Mouse (Mus musculus): ENCODE data around the gene Tmcc3.

Tmcc3 gene

DNA sequence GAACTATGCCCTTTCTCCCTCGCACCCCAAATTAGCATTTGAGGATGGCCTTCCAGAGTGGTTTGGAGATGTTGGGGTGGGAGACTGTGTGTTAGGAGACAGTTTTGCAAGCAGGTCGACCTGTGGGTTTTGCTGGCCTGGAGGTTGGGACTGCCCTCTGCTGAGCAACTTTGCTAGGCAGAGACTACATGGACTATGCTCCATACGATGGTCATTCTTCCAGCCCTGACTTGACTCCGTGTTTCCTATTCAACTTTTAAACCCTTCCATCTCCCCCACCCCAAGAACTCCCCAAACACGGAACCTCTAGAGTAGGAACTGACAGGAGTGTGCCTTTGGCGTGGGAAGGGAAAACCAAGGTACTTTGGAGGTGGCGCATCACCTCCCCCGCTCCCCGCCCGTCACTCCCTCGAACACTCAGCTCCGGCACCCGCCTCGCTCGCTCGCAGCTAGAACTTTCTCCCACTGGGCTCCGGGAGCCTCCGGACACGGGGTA is at the start of gene Tmcc3:
Gene Tmcc3, plus strand, starts transcription at position 439 of the 496 bp plus-strand sequence.
- no peak for DNase-seq (ENCODE audit: low spot score in 2 of 2)

DNA sequence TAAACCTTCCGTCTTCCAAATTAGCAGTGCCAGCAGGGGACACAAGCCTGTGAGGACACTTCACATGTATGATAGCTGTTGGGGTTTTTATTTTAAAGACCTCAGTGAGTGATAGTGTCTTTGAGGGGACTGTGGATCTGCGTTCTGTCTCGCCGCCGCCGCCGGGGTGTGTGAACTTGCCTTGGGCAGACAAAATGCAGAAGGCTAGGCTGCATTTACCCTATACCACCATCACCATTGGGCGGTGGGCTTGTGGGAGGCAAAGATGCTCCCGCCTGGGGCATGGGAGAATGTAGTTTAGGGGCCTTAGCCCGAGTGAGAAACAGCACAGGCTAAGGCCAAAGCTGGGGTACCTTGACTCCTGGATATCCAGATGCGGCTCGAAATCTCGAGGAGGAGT is 49.1 kb upstream of the Tmcc3 start:
- DNase-seq (ENCODE audit: low spot score in 2 of 2), result no peak

DNA sequence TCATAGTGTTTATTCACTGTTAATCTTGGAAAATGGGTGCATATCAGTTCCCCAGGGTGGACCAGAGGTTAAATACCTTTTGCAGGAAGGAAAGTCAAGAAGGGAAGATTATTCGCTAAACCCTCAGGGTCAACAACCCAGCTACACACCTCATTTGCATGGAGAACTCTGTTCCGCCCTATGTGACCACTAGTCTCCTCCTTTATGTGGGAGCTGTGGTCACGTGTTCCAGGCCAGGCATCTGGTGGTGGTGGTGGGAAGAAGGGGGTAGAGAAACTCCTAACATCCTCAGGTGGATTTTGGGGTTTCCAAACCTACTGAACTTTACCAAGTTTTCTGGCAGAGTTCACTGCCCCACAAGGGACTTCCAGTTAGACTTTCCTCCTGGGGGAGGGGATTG is 48.5 kb upstream of the Tmcc3 start:
- DNase-seq (ENCODE audit: low spot score in 2 of 2), result no peak

DNA sequence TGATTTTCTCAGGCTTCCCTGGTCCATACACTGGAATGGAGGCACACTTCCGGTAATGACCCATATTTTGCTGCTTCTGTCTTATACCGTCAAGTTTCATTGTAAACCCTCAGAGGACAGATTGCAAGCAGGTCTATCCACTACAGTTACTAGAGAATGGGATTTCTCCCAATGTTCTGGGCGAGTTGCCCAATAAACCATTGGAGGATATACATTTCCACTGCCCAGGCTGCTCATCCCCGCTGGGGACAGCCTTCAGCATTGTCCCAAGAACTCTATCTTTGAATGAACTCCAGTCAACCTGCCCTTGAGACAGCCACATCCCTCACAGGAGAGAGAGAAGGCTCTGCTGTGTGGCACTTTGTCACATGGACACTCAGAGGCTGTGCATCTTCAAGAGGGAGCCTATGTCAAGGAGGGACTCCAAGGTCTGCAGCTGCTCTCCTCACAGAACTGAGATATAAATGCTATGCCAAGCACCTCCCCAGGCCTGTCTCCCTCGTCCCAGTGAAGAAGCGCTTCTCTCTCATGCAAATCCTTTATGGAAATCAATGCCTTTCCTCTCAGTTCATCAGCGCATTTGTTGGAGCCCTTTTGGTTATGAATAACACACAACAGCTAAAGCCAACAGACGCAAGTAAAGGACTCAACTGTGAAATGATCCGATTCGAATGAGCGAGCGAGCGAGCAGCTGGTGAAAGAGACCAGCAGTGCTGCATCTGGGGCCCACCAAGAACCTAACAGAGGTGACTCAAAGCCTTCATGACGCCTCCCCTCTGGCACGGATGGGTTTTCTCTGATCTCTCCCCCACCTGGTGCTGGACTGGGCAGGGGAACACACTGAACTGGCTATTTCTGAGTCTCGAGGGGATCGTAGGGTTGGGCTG is 45.9 kb upstream of the Tmcc3 start:
- DNase-seq (ENCODE audit: low spot score in 2 of 2), result no peak

DNA sequence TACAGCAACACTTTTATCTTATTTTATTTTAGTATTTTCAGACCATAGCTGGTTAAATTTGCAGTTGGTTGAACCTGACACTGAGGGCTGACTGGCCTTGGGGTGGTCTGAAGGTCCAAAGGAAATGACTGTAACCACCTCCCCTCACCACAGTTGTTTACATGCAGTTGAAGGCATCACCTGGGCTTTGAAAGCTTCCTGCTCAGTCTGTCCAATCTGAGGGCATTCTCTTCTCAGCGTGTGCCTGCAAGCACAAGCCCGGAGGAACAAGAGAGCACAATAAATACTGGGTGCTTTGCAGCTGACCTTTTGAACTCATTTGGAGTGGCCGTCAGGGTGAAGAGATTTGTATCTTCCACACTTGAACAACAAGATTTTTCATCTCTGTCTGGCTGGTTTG is 36.4 kb upstream of the Tmcc3 start:
- no peak for DNase-seq (ENCODE audit: low spot score in 2 of 2)

DNA sequence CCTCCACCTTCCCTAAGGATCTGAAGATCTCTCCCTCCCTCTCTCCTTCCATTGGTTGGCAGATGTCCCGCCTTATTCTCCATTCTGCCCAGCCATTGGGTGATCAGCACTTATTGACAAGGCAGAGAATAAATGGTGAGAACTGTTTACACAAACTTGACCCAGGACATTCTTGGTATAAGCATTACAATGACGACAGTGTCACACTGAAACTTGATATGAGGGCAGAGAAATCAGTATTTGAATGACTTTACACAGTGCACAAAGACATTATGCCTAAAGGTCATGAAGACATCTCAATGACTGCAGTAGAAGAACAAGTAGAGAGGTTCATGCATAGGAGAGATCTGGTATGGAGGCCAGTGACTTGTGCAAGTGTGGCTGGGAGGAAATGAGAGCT is 35.2 kb upstream of the Tmcc3 start:
- no peak for DNase-seq (ENCODE audit: low spot score in 2 of 2)

DNA sequence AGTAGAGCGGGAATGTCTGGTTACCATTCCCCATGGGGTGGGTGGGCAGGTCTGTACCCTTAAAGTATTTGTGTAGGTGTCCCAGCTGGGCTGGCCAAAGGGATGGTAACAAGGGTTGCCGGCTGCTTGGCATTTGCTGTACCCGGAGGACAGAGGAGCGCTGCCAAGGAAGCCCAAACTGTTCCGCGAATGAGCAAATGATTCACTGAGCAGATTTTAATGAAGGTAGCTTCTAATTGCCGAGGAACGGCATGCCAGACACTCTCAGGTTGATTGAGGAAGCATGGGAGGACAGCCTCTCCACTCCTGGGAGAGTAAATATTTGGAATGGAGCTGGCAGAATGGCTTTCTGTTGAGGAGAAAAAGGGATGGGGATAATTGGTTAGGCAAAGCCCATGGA is 29.6 kb upstream of the Tmcc3 start:
- DNase-seq (ENCODE audit: low spot score in 2 of 2), result no peak

DNA sequence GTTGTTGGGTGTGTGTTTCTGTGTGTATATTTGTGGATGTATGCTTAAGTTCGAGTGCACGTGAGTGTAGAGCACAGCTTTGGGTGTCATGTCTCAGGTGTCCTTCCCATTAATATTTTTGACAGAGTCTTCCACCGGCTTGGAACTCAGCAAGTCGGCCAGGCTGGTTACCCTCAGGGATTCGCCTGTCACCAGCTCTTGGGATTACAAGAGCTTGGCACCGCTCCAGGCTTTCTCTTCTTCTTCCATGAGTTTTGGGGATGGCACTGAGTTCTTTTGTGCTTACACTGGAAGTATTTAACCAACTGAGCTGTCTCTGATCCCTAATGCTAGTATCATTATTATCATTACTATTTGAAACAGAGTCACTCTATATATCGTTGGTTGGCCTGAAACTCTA is 29.0 kb upstream of the Tmcc3 start:
- DNase-seq (ENCODE audit: low spot score in 2 of 2), result no peak

DNA sequence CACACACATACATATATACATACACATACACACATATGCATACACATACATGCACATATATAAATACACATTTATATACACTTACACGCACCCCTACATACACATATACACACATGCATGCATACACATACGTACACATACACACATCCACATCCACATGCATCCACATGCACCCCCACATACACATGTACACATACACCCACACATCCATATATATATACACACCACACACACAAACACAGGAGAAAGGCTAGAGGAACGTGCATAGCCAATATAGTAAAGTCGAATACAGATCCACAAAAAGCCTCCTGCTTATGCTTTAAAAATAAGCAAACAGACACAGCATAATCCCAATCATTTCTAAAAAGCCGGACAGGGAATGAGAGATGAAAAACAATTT is 17.3 kb upstream of the Tmcc3 start:
- DNase-seq (ENCODE audit: low spot score in 2 of 2), result no peak

DNA sequence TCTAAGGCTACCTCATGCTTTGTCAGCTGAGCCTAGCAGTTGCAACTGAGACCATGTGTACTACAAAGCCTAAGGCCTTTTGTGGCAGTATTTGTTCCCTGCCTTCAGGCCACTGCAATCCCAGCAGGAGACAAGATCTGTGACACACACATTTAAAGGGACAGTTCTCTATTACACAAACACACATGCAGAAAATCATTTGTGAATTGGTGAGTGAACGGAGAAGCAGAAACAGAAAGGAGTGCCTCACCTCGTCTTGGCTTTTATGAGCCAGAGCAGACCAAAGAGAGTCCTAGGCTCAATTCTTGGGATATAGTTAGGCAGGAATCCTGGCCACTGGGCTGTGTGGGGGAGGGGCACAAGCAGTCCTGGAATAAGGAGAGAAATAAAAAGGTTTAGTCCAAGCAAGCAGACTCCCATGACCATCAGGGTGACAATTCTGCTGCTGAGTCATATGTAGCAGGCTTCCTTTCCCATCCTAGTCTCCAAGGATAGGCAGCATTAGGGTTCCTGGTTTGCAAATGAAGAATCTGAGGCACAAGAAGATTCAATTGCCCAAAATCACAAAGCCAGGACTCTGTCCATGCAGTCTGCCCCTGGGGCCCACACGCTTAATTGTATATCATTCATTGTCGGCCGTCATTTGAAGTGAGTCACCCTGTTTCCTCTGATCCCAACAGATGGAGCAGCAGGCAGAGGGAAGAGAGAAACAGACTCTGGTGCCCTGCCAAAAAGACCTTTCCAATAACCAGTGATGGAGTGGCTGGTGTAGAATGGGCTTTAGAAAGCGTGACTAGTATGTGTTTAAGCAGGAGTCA is 16.6 kb upstream of the Tmcc3 start:
- DNase-seq (ENCODE audit: low spot score in 2 of 2), result no peak

DNA sequence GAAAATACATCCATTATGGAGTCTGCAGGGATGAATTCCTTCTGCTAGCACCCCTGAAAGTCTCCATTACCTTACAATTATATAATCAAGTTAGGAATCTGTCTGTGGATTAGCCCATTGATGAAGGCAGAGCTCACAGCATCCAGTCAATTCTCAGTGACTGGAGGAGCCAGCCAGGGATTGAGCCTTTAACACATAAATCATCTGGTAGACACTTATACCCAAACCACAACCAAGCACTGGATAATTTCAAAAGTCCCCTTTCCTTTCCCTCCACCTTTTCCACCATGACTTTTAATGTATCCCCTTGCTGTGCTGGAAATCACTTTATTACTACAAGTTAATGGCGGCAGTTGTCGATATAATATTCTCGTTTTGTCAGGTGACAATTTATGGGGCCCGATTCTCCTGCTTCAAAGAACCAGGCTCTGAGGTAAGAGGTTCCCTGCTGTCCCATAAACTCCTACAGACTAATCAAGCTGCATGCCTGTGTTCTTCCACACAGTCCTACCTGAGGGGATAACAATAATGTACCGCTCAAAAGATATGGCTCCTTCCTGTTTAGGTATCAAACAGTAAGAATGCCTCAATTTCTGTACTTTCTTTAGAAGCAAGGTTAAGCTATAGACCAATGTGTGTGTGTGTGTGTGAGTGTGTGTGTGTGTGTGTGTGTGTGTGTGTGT is 15.7 kb upstream of the Tmcc3 start:
- DNase-seq (ENCODE audit: low spot score in 2 of 2), result no peak

DNA sequence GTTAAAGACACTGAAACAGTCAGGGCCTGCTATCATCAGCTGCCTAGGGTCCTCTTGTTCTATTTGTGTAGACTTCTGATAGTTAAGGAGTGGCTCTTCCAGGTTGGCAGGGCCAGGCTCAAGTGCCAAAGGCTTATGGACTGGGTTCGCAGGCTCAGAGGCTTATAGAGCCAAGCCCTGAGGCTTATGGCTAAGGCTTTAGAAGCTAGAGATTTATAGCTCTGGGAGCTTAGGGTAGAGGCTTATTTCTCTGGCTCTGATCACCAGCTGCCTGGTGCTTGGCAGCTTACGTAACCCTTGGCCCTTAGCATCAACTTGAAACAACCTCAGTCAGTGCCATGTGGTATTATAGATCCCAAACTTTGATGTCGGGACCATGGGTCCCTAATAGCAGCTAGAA is 13.3 kb upstream of the Tmcc3 start, which contains the start of gene Gm4792:
Gene Gm4792, minus strand, starts transcription at position 233 of the 400 bp plus-strand sequence.
- no peak for DNase-seq (ENCODE audit: low spot score in 2 of 2)

DNA sequence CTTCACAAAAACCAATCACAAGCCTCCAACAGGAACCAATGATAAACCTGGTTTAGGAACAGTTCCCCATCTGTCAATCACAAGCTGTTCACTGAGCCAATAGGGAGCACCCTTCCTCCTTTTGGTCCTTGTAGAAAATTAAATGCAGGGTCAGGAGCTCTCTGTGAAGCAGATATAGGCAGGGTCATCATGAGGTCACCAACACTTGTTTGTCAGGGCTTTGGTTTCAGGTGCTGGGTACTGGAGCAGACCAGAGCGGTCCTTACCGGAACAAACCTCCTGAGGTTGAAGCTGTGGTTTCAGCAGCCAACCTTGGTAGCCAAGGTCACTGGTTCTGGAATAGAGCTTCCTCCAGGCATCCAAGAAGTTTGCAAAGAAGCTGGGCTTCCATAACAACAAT is 12.4 kb upstream of the Tmcc3 start:
- no peak for DNase-seq (ENCODE audit: low spot score in 2 of 2)

DNA sequence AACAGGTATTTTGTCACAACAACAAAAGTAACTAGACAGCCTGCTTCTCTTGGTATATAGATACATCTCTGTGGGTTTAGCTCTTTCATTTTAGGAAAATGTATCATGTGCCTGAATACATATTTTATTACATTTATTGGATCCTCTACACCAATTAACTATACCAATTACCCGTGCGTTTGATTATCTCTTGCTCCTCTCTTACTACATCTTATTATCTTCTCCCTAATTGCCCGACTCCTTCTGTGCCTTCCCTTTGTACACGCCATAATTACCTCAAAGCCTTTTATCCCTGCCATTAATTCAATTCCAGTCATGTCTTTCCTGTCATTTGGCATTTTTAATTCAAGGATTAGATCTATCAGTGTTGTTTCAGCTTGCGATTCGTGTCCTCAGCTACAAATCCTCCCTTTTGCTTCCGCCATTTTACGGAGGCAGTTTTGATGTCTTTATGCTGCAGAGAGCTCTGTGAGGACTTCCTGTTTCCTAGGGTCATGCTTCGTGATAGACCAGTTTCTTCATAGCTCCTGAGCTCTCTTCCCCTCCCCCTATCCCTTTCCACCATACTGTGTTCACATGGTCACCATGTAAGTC is 7.6 kb upstream of the Tmcc3 start:
- no peak for DNase-seq (ENCODE audit: low spot score in 2 of 2)

DNA sequence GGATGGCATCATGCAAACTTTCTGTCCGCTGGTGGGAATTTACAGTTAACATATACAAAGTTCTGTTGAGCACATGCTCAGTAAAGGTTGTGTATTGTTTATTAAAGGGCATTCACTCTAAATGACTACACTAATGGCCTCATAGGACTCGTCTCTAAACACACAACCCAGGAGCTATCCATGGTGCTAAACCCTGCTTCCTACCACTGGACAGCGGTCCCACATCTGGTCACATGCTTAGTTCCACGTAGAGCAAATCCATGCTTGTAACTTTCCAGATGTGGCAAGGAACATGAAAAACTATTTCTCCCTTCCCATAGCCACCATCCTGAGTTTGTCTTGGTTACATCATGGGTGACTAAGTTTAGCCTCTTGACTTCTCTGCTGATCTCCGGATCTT is 6.2 kb upstream of the Tmcc3 start:
- no peak for DNase-seq (ENCODE audit: low spot score in 2 of 2)

DNA sequence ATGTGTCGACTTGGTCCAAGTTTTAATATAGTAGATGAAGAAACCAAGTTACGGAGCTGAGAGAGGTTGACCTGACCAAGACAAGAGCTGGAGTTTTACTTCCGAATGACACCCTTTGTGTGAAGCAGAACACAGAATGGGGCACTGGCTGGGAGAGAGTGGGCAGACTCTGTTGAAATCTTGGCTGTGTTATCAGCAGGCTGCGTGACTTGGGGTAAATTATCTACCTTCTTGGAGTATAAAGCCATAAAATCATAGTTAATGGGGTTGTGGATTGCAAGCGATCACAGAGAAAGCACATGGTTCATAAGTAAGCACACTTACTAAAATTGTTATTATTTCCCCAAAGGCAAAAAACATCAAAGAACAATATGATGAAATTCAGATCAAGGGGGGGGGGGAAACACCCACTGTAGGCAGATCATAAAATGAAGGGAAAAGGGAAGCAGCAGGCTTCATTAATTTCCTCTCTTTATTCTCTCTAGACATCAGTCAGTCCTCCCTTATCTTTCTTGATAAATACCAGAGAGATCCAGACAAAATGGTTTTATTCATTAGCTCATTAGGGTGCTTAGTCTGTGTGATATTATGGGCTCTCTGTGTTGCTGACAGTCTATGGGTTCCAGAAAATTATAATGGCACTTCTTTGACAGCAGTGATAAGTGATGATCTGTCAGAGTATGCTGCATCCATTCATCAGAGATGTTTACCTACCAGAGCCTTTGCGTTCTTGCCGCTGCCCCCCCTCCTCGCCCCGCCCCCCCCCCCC is 1.1 kb upstream of the Tmcc3 start:
- DNase-seq (ENCODE audit: low spot score in 2 of 2), result no peak

DNA sequence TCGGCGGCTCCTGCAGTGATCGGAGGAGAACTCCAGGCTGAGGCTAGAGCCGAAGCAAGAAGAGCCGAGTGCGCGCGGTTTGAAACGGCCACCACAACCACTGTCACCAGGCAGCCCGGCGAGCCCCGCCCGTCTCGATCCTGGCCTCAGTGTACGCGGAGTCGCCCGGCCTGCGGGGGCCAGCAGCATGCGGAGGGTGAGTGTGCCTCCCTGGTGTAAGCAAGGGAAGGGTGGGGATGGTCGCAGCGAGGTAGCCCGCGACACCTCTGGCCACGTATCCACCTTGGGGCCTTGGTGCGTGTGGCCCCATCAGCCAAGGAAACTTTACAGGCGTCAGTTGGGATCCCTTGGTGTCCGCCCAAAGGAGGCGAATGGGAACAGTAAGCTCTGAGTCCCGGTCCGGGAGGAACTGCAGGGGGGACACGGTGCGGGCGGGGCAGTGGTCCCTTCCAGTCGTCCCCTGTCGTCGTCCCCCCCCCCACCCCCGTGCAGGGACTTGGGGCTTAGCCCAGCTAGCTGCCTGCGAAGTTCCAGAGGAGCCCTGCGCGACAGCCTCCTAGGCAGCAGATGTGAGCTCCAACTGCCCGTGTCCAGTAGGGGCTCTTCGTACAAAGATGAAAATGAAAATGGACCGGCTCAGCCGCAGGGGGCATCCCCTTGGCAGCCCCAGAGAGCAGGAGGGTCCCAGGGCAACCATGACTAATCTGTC is 412 bp downstream of the Tmcc3 start:
- DNase-seq (ENCODE audit: low spot score in 2 of 2), result no peak

DNA sequence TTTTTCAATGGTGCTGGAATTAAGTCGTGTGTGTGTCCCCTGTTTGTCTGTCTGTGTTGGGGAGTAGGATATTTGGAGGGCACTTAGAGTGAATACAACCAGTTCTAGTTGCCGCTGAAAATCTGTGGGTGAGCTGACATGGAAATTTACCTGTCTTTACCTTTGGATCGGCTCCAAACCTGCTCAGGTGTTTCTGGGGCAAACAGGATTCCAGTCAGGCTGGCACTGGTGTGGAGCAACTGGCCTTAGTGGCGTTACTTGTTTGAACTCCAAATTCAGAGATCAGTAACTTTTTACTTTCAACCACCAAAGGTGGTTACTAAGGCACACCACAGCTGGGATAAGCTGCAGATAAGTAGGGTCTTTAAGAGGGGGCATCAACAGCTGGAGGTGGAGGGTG is 1.4 kb downstream of the Tmcc3 start:
- DNase-seq (ENCODE audit: low spot score in 2 of 2), result no peak

DNA sequence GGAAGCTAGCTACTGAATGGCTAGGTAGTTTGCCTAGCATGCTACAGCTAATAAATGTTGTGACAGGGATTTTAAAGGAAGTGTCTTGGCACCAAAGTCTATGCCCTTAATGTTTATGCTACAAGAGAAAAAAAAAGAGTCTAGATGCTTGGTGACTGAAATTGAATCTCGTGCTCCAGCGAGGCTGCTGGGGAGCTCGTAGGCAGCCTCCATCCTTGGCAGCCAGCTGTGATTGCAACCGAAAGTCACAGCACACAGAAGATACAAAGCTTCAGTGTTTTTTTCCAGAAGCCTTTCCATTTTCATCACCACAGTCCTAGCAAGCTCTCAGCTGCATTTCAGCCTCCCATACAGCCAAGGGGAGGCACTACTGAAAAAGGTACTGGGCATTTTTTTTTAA is 6.8 kb downstream of the Tmcc3 start:
- DNase-seq (ENCODE audit: low spot score in 2 of 2), result no peak

DNA sequence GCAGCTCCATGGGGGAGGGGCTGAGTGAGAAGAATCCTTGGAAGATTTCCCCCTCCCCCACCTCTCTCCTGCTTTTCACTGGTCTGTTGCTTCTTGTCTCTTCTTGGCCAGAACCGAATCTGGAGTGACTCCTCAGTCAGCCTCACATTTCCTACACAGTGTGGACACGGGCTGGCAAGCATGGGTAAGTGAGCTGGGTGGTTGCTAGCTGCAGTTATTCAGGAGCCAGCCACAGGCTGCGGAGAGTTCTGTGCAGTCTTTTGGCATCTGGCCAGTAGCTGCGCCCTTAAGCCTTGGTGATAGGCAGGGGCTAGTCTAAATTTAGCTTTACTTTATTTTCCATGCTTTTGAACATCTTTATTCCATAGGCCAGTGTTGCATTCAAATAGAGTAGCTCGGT is 18.2 kb downstream of the Tmcc3 start:
- no peak for DNase-seq (ENCODE audit: low spot score in 2 of 2)

Data from left cerebral cortex, adult 9 months (tissue).